Comparison of ENCODE assay signal across 9 mouse cellular contexts in the genomic region with DNA sequence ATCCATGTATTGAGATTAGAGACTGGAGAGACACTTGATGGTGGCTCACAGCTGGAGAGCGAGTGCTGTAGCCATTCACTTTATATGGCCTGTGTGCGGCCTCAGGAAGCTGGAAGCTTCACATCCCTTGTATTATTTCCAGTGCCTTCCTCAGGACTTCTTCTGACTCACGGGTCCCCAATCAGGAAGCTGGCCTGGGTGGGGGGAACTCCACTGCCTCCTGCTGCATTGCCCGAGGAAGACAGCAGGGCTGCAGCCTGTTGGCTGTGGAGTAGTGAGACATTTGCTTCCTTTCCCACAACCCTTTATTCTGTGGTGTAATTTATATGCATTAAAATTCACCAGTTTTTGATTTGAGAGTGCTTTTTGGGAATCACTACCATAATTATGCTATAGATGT.
DNase-seq lines count a peak whose midpoint lies in the region; ATAC-seq and TF ChIP-seq lines count a peak whose summit lies in the region.
"Had no signal": no experiment of that assay in that cellular context is flagged by ENCODE, and none has a peak within 500 bp of the region (broad histone marks: within the 10 kb centered on the region; RNA-seq: fewer than 3 reads in every experiment).

No protein-coding gene starts in this region.

- TF ChIP-seq EP300 in heart, adult 2 months (IDR thresholded peaks at IDR 0.05; ENCODE audit: insufficient read depth, low read depth, low read length): no peak

- peaks cover 10% of the 10 kb centered on the region for H3K36me3 ChIP-seq in heart, adult 2 months (ENCODE audit: control insufficient read depth, insufficient read depth, low read length)
- no peaks in the 10 kb centered on the region for H3K36me3 ChIP-seq in heart, embryonic 11.5 days (ENCODE audit: control insufficient read depth, insufficient read depth, low read length)
- H3K36me3 ChIP-seq in lung, embryonic 14.5 days (ENCODE audit: insufficient read depth): no peaks in the 10 kb centered on the region
- H3K36me3 ChIP-seq: limb, embryonic 15.5 days had no signal

- WGBS in heart, adult 2 months: 39% methylated on average over 4 of the region's 4 CpGs
- WGBS in heart, embryonic 11.5 days (ENCODE audit: insufficient replicate concordance): 56% methylated on average over 4 of the region's 4 CpGs
- WGBS in lung, embryonic 14.5 days: 54% methylated on average over 4 of the region's 4 CpGs

- H3K4me1 ChIP-seq in heart, adult 2 months (ENCODE audit: control insufficient read depth, insufficient read depth, low read length): peaks cover 52% of the 10 kb centered on the region
- H3K4me1 ChIP-seq in heart, embryonic 11.5 days (ENCODE audit: control insufficient read depth, insufficient read depth, low read length): peaks cover 43% of the 10 kb centered on the region
- peaks cover 12% of the 10 kb centered on the region for H3K4me1 ChIP-seq in lung, embryonic 14.5 days (ENCODE audit: insufficient read depth)

- TF ChIP-seq POLR2A in heart, adult 2 months (IDR thresholded peaks at IDR 0.05; ENCODE audit: insufficient read depth, low read depth, low read length): no peak
- TF ChIP-seq POLR2A in brain, embryonic 14.5 days (IDR thresholded peaks at IDR 0.05; ENCODE audit: borderline replicate concordance, extremely low read depth, insufficient read depth, insufficient read length, poor library complexity, severe bottlenecking): no peak

- DNase-seq in heart, adult 2 months: peak in 1 of 2 experiments; percentile 36
- DNase-seq in layer of hippocampus, adult 2 months (ENCODE audit: low spot score in 2 of 2): no peak
- DNase-seq in layer of hippocampus, adult 8-10 months (ENCODE audit: low spot score in 2 of 2): no peak
- no peak for DNase-seq in brain, embryonic 14.5 days (ENCODE audit: low read depth)
- peak; percentile 30 for DNase-seq in lung, embryonic 14.5 days
- no peak for DNase-seq in spleen, adult 18-20 months

- H3K27ac ChIP-seq in heart, adult 2 months: peak overlapping the region; percentile 20; the same call in 1 of the 2 replicates
- H3K27ac ChIP-seq in heart, embryonic 11.5 days (ENCODE audit: low read depth, low read length): no peak overlapping the region
- H3K27ac ChIP-seq in layer of hippocampus, adult 2 months: peak overlapping the region; percentile 62
- H3K27ac ChIP-seq in lung, embryonic 14.5 days (ENCODE audit: low read depth): no peak overlapping the region
- H3K27ac ChIP-seq: limb, embryonic 15.5 days had no signal

- H3K27me3 ChIP-seq in heart, adult 2 months (ENCODE audit: control insufficient read depth, insufficient read depth, low read length): no peaks in the 10 kb centered on the region
- H3K27me3 ChIP-seq in heart, embryonic 11.5 days (ENCODE audit: control insufficient read depth, insufficient read depth, low read length): no peaks in the 10 kb centered on the region
- no peaks in the 10 kb centered on the region for H3K27me3 ChIP-seq in lung, embryonic 14.5 days (ENCODE audit: insufficient read depth, low read length)
- H3K27me3 ChIP-seq: limb, embryonic 15.5 days had no signal

- no peak overlapping the region for H3K4me3 ChIP-seq in heart, adult 2 months
- H3K4me3 ChIP-seq in heart, embryonic 11.5 days (ENCODE audit: low read depth, low read length): no peak overlapping the region
- H3K4me3 ChIP-seq in layer of hippocampus, adult 2 months: no peak overlapping the region
- no peak overlapping the region for H3K4me3 ChIP-seq in lung, embryonic 14.5 days (ENCODE audit: low read depth, low read length)
- H3K4me3 ChIP-seq: limb, embryonic 15.5 days had no signal

- ATAC-seq in heart, embryonic 11.5 days (replicated peaks; ENCODE audit: insufficient number of reproducible peaks, low FRiP score, low TSS enrichment): no peak
- ATAC-seq in lung, embryonic 14.5 days (ENCODE audit: insufficient read depth): no peak
- no peak for ATAC-seq in inflammation-experienced regulatory T-cells, adult 6 months

- no peak overlapping the region for H3K4me2 ChIP-seq in heart, embryonic 11.5 days
- no peak overlapping the region for H3K4me2 ChIP-seq in lung, embryonic 14.5 days
- H3K4me2 ChIP-seq: limb, embryonic 15.5 days had no signal

- peaks cover 10% of the 10 kb centered on the region; the same call in 1 of the 2 replicates for H3K79me2 ChIP-seq in heart, adult 2 months (replicated peaks; ENCODE audit: control insufficient read depth, insufficient read depth, low read length)

- peak; percentile 67 for TF ChIP-seq CTCF in heart, adult 2 months (IDR thresholded peaks at IDR 0.05)
- peak; percentile 47 for TF ChIP-seq CTCF in layer of hippocampus, adult 2 months (conservative IDR thresholded peaks at IDR 0.05)
- TF ChIP-seq CTCF in brain, embryonic 14.5 days (IDR thresholded peaks at IDR 0.05; ENCODE audit: borderline replicate concordance, extremely low read depth, insufficient read depth, insufficient read length): peak; percentile 9; the same call in 1 of the 2 replicates
- TF ChIP-seq CTCF in lung, embryonic 14.5 days (IDR thresholded peaks at IDR 0.05; ENCODE audit: low read depth): no peak

- no peak overlapping the region for H3K9ac ChIP-seq in heart, adult 2 months (ENCODE audit: low read depth, low read length)
- H3K9ac ChIP-seq in heart, embryonic 11.5 days (ENCODE audit: low read depth, low read length): no peak overlapping the region
- H3K9ac ChIP-seq in lung, embryonic 14.5 days: no peak overlapping the region
- H3K9ac ChIP-seq: limb, embryonic 15.5 days had no signal

- H3K9me3 ChIP-seq in heart, embryonic 11.5 days (replicated peaks; ENCODE audit: control insufficient read depth, low read length): no peaks in the 10 kb centered on the region
- no peaks in the 10 kb centered on the region for H3K9me3 ChIP-seq in lung, embryonic 14.5 days (ENCODE audit: low read depth, low read length)
- H3K9me3 ChIP-seq: limb, embryonic 15.5 days had no signal

- intact Hi-C loops in heart, adult 2 months (cut with DNase I): no loop called here

Comparison
In these comparisons a context has a peak if more than half of its experiments do, and no peak if none do; other contexts are left out.
1. H3K27ac ChIP-seq: peak in heart, adult 2 months (single experiment) and layer of hippocampus, adult 2 months (single experiment); none in heart, embryonic 11.5 days (single experiment) and lung, embryonic 14.5 days (single experiment).